Mouse (Mus musculus) forebrain, embryonic 13.5 days (tissue): ENCODE measurements around the gene Ptpro. TPM values are rescaled to one million over a fixed set of nuclear protein-coding genes. Genes with fewer than 3 reads are reported as not detected.
"Not testable (repeated sequence)": the region's sequence is repeated elsewhere in the genome, so short reads cannot be mapped to it uniquely, and the experiment has no call there.

Experiments used
- ATAC-seq: fragments of 200-750 bp; cut with Nextera tagmentation; 2 replicates; pipeline ENCODE4 v1.8.0; 2017
- H3K27ac ChIP-seq: fragments of 300-500 bp; sonication (generic); 2 replicates; pipeline ENCODE4 v1.5.1; 2015; ENCODE audit warnings: inconsistent platforms, mild to moderate bottlenecking, moderate library complexity
- H3K27me3 ChIP-seq: fragments of 300-500 bp; sonication (generic); 2 replicates; pipeline ENCODE4 v1.6.1; 2015; ENCODE audit warnings: mild to moderate bottlenecking, inconsistent platforms
- H3K36me3 ChIP-seq: fragments of 300-500 bp; sonication (generic); 2 replicates; pipeline ENCODE4 v1.6.1; 2015; ENCODE audit warnings: mild to moderate bottlenecking, inconsistent platforms; ENCODE audit not compliant: poor library complexity, severe bottlenecking
- H3K4me1 ChIP-seq: fragments of 300-500 bp; sonication (generic); 2 replicates; pipeline ENCODE4 v1.6.1; 2015; ENCODE audit warnings: inconsistent platforms
- H3K4me2 ChIP-seq: fragments of 300-500 bp; sonication (generic); 2 replicates; pipeline ENCODE4 v1.6.1; 2015; ENCODE audit warnings: inconsistent platforms, mild to moderate bottlenecking, moderate library complexity
- H3K4me3 ChIP-seq: fragments of 300-500 bp; sonication (generic); 2 replicates; pipeline ENCODE4 v1.5.1; 2015; ENCODE audit warnings: mild to moderate bottlenecking, inconsistent platforms
- H3K9ac ChIP-seq: fragments of 300-500 bp; sonication (generic); 2 replicates; pipeline ENCODE4 v1.6.1; 2015; ENCODE audit warnings: mild to moderate bottlenecking, inconsistent platforms
- H3K9me3 ChIP-seq: fragments of 300-500 bp; sonication (generic); replicated peaks from 2 replicates; pipeline ENCODE4 v1.6.1; 2016; ENCODE audit warnings: inconsistent platforms
- WGBS: fragments of 180-500 bp; shearing (Covaris S2); methylation state at CpG from one replicate; pipeline ENCODE4 v1.1.7; 2015; 5-methylcytosine and 5-hydroxymethylcytosine counted together
- polyA plus RNA-seq: library from polyadenylated mRNA; unstranded; fragments of >200 nt; fragmentation: Nextera tagmentation; extraction: Ambion mirVana; gene quantifications from 2 replicates; pipeline ENCODE4 v1.2.1, GENCODE M21; 2015

Gene Ptpro
- polyA plus RNA-seq, 1 experiment from 2014 or later: 29.5 TPM

- 23% methylated on average over 2 of the region's 2 CpGs for WGBS
- peak; percentile 68; the same call in 1 of the 2 replicates for ATAC-seq
- H3K4me1 ChIP-seq: peaks cover 3% of the 10 kb centered on the region; the same call in 1 of the 2 replicates
- H3K9me3 ChIP-seq: peaks cover 5% of the 10 kb centered on the region; the same call in 1 of the 2 replicates
- no peak overlapping the region for H3K9ac ChIP-seq
- H3K27ac ChIP-seq: no peak overlapping the region
- H3K27me3 ChIP-seq: peaks cover 60% of the 10 kb centered on the region
- H3K36me3 ChIP-seq: 0 out of 2 replicates have a peak, but pooled peaks cover 9% of the 10 kb centered on the region
- H3K4me3 ChIP-seq: no peak overlapping the region
- H3K4me2 ChIP-seq: no peak overlapping the region
Observed at GRCm38 (mm10) chr6:137465253-137465652, 213.1 kb downstream of the Ptpro start.

DNA sequence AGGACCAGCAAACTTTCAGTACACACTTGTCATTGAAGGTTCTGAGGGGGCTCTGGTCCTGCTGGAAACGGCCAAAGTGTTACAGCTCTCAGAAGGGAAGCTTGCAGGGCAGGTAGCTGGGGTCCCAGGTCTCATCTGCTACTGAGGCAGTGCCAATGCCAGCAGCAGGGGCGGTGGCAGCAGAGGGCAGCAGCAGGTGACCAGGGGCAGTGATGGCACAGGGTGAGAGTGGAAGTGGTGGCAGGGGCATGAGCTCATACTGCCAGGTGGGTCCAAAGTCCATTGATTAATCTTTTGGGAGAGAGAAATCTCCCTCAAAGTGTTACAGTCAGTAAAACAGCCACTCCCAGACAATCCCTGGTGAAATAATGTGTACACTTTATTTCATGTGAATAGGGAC lies 214.1 kb downstream of the Ptpro start:
- Histone ChIP-seq H3K27ac (no peak overlapping the region), H3K36me3 (0 out of 2 replicates have a peak, but pooled peaks cover 9% of the 10 kb centered on the region), H3K27me3 (peaks cover 55% of the 10 kb centered on the region), H3K4me2 (no peak overlapping the region), H3K9ac (no peak overlapping the region), H3K4me1 (peaks cover 13% of the 10 kb centered on the region), H3K9me3 (peaks cover 5% of the 10 kb centered on the region; the same call in 1 of the 2 replicates), H3K4me3 (no peak overlapping the region)
- 94% methylated on average over 2 of the region's 2 CpGs for WGBS
- no peak for ATAC-seq

- WGBS: 78% methylated on average over 3 of the region's 3 CpGs
- peaks cover 52% of the 10 kb centered on the region for H3K27me3 ChIP-seq
- 0 out of 2 replicates have a peak, but pooled peaks cover 9% of the 10 kb centered on the region for H3K36me3 ChIP-seq
- ATAC-seq: no peak
- peaks cover 21% of the 10 kb centered on the region for H3K4me1 ChIP-seq
- no peak overlapping the region for H3K4me3 ChIP-seq
- no peak overlapping the region for H3K9ac ChIP-seq
- H3K4me2 ChIP-seq: no peak overlapping the region
- peaks cover 5% of the 10 kb centered on the region; the same call in 1 of the 2 replicates for H3K9me3 ChIP-seq
- no peak overlapping the region for H3K27ac ChIP-seq
Observed at GRCm38 (mm10) chr6:137467696-137468095, 215.6 kb downstream of the Ptpro start.

DNA sequence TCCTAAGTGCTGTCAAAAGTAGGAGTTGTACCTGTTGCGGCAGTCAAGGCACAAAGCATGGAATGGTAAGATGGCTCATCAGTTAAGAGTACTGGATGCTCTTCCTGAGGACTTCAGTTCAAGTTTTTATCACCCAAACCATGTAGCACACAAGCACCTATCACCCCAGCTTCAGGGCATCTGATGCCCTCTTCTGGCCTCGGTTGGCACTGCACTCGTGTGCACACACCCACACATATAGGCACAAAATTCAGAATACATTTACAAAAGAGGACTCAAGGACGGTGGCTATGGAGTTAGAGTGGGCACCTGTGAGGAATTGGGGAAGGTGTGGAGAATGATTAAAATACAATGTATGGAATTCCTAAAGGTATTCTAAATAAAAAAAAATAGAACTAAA lies 217.4 kb downstream of the Ptpro start:
- H3K27me3 ChIP-seq: peaks cover 55% of the 10 kb centered on the region

DNA sequence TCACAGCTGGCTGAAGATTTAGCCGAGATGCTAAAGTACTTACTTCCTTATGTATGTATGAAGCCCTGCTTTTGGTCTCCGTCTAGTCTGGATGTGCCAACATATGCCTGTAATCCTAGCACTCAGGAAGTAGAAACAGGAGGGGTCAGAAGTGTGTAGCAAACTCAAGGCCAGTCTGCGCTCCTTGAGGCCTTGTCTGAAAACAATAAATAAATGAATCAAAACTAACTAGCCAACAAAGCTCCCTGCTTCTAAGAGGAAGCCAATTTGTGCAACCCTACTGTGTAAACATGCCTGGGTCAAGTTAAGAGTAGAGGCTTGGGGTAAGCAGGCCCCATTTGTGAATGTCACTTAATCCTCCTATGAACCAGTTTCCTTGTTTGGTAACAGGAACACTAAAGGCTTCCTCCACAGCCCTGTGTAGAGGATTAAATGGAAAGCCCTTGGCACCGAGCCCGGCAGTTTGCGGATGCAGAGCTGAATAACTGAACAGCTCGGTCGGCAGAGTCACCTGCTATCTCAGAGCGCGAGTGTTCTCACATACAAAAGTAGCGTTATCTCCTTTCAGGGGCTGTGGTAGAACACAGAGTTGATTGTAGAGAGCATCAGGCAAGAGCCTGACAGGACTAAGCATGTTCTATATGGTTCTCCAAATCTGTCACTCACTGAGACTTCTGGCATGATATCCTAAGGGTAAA lies 218.9 kb downstream of the Ptpro start:
- no peak overlapping the region for H3K4me2 ChIP-seq
- no peak overlapping the region for H3K4me3 ChIP-seq
- peaks cover 18% of the 10 kb centered on the region for H3K4me1 ChIP-seq
- 14% methylated on average over 11 of the region's 11 CpGs for WGBS
- H3K9me3 ChIP-seq: peaks cover 5% of the 10 kb centered on the region; the same call in 1 of the 2 replicates
- H3K9ac ChIP-seq: no peak overlapping the region
- H3K27me3 ChIP-seq: peaks cover 56% of the 10 kb centered on the region
- H3K27ac ChIP-seq: peak overlapping the region; percentile 42
- peak; percentile 86 for ATAC-seq
- no peaks in the 10 kb centered on the region for H3K36me3 ChIP-seq

More for the DNA sequence above, 217.4 kb downstream of the Ptpro start:
- no peak overlapping the region for H3K9ac ChIP-seq
- peaks cover 5% of the 10 kb centered on the region; the same call in 1 of the 2 replicates for H3K9me3 ChIP-seq
- H3K4me1 ChIP-seq: peaks cover 21% of the 10 kb centered on the region
- no peak for ATAC-seq
- no peak overlapping the region for H3K4me3 ChIP-seq
- no peaks in the 10 kb centered on the region for H3K36me3 ChIP-seq
- 98% methylated on average over 4 of the region's 4 CpGs for WGBS
- no peak overlapping the region for H3K27ac ChIP-seq
- no peak overlapping the region for H3K4me2 ChIP-seq

- Histone ChIP-seq H3K36me3 (no peaks in the 10 kb centered on the region), H3K4me3 (no peak overlapping the region), H3K4me1 (peaks cover 18% of the 10 kb centered on the region), H3K9ac (no peak overlapping the region), H3K9me3 (peaks cover 11% of the 10 kb centered on the region), H3K27ac (no peak overlapping the region), H3K4me2 (no peak overlapping the region), H3K27me3 (peaks cover 51% of the 10 kb centered on the region)
- 43% methylated on average over 9 of the region's 9 CpGs for WGBS
- ATAC-seq: peak; percentile 7; the same call in 1 of the 2 replicates
Observed at GRCm38 (mm10) chr6:137472129-137472528, 220.0 kb downstream of the Ptpro start.

DNA sequence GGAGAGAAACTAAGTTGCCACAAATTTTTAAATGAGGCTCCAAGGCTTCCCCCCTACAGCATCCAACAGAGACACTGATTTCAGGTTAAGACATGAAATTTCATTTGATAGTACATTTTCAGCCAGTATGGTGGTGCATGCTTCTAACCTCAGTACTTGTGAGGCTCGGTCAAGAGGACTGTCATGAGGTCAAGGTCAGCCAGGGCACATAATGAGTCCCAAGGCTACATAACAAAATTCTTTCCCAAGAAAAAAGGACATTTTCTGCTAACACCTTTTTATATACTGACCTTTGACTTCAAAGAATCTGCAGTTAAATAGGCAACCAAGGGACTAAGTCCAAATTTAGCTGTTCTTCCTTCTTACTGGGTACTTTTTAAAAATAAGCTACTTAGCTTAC lies 221.3 kb downstream of the Ptpro start:
- ATAC-seq: no peak
- H3K27me3 ChIP-seq: peaks cover 38% of the 10 kb centered on the region
- WGBS: 86% methylated on average over 1 of the region's 1 CpGs
- H3K9me3 ChIP-seq: peaks cover 11% of the 10 kb centered on the region
- no peak overlapping the region for H3K4me3 ChIP-seq
- no peak overlapping the region for H3K4me2 ChIP-seq
- H3K27ac ChIP-seq: no peak overlapping the region
- no peaks in the 10 kb centered on the region for H3K36me3 ChIP-seq
- no peak overlapping the region for H3K9ac ChIP-seq
- H3K4me1 ChIP-seq: peaks cover 18% of the 10 kb centered on the region

DNA sequence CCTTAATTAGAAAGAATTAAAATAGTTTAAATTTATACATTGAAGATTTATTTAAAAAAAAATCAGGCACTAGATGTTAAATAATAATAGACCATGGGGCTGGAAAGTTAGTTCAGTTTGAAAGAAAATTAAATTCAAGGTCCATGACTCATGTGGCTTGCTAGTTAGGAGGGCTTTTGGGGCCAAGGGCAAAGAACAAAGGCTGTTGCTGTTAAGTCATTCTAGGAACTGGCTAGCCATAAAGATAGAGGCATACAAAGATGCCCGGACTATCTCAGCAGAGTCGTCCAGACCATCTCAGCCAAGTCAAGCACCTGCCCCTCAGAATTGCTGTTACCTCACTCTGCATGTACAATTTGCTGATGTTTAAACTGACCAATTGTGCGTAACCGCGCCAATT lies 223.6 kb downstream of the Ptpro start:
- ATAC-seq, H3K4me3 ChIP-seq, H3K27ac ChIP-seq, H3K4me2 ChIP-seq, H3K36me3 ChIP-seq, H3K9me3 ChIP-seq, H3K9ac ChIP-seq: not testable (repeated sequence)
- H3K4me1 ChIP-seq: peaks cover 14% of the 10 kb centered on the region
- H3K27me3 ChIP-seq: peaks cover 25% of the 10 kb centered on the region
- 90% methylated on average over 5 of the region's 5 CpGs for WGBS

DNA sequence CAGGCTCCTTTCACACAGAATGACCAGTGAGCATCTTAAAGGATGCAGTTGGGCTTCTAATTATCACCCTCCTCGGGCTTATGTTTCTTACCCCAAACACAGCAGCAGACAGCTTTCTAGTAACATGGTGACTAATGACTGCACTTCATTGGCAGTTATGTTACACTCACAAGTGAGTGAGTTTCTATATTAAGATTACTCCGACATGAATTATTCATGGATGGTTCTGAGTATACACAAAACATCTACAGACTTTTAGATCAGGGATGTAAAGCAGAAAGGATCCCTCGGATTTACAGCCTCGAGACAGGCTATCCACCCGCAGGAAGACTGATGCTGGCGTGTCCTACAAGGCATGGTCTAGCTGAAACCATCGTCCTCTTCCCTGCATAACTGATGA lies 230.8 kb downstream of the Ptpro start:
- H3K4me1 ChIP-seq: no peaks in the 10 kb centered on the region
- H3K4me2 ChIP-seq: no peak overlapping the region
- ATAC-seq: peak; percentile 48; the same call in 1 of the 2 replicates
- no peak overlapping the region for H3K4me3 ChIP-seq
- 50% methylated on average over 7 of the region's 7 CpGs for WGBS
- H3K9me3 ChIP-seq: no peaks in the 10 kb centered on the region
- no peak overlapping the region for H3K27ac ChIP-seq
- no peaks in the 10 kb centered on the region for H3K36me3 ChIP-seq
- no peaks in the 10 kb centered on the region for H3K27me3 ChIP-seq
- H3K9ac ChIP-seq: no peak overlapping the region

DNA sequence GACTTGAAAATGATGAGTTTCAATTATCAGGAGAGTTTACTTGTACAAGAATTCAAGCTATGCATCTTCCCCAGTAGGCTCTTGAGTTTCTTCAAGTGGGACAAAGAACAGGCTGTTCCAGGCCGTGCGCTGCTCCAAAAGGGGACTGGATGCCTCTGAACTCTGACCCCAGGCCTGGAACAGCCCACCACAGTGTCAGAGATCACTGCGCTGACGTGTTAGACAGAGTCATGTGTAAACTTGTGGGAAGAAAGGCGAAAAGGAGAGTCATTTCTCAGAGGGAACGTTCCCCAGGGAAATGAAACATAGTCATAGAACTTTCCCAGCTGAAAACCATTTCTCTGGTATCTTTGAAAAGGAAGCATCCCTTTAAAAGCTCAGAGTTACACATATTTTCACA lies 235.3 kb downstream of the Ptpro start:
- no peaks in the 10 kb centered on the region for H3K4me1 ChIP-seq
- H3K27ac ChIP-seq: no peak overlapping the region
- no peak overlapping the region for H3K4me3 ChIP-seq
- 75% methylated on average over 6 of the region's 6 CpGs for WGBS
- H3K36me3 ChIP-seq: no peaks in the 10 kb centered on the region
- no peaks in the 10 kb centered on the region for H3K27me3 ChIP-seq
- no peak overlapping the region for H3K4me2 ChIP-seq
- no peaks in the 10 kb centered on the region for H3K9me3 ChIP-seq
- no peak for ATAC-seq
- H3K9ac ChIP-seq: no peak overlapping the region

DNA sequence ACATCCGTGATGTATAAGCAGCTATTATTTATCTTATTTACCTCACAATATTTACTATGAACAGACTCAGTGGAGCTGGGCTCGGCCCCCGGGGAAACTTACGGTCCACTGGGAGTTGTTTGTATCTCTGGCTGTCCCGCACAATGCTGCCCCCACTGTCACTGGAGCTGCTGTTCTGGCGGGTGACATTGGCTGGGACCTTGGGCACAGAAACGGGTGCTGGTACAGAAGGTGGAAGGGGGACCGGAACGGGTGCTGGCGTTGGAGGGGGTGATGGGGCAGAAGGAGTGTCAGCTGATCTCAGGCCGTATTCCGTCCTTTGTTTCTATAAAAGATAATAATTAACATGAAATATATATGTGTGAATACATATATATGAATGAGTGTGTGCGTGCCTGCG lies 238.0 kb downstream of the Ptpro start:
- H3K36me3 ChIP-seq: no peaks in the 10 kb centered on the region
- no peaks in the 10 kb centered on the region for H3K9me3 ChIP-seq
- H3K27me3 ChIP-seq: no peaks in the 10 kb centered on the region
- no peak overlapping the region for H3K9ac ChIP-seq
- no peak for ATAC-seq
- H3K4me2 ChIP-seq: no peak overlapping the region
- H3K27ac ChIP-seq: no peak overlapping the region
- WGBS: 93% methylated on average over 14 of the region's 14 CpGs
- H3K4me3 ChIP-seq: no peak overlapping the region
- no peaks in the 10 kb centered on the region for H3K4me1 ChIP-seq

- H3K4me3 ChIP-seq: no peak overlapping the region
- H3K36me3 ChIP-seq: no peaks in the 10 kb centered on the region
- ATAC-seq: no peak
- no peak overlapping the region for H3K4me2 ChIP-seq
- H3K9ac ChIP-seq: no peak overlapping the region
- H3K27ac ChIP-seq: no peak overlapping the region
- 80% methylated on average over 2 of the region's 2 CpGs for WGBS
- H3K4me1 ChIP-seq: no peaks in the 10 kb centered on the region
- no peaks in the 10 kb centered on the region for H3K27me3 ChIP-seq
- no peaks in the 10 kb centered on the region for H3K9me3 ChIP-seq
Observed at GRCm38 (mm10) chr6:137491659-137492058, 239.5 kb downstream of the Ptpro start.

- H3K4me1 ChIP-seq: no peaks in the 10 kb centered on the region
- no peak for ATAC-seq
- 88% methylated on average over 4 of the region's 4 CpGs for WGBS
Observed at GRCm38 (mm10) chr6:137492582-137492981, 240.5 kb downstream of the Ptpro start.

More at GRCm38 (mm10) chr6:137492582-137492981, 240.5 kb downstream of the Ptpro start:
- no peaks in the 10 kb centered on the region for H3K9me3 ChIP-seq
- H3K4me2 ChIP-seq: no peak overlapping the region
- H3K36me3 ChIP-seq: no peaks in the 10 kb centered on the region
- H3K27me3 ChIP-seq: no peaks in the 10 kb centered on the region
- H3K27ac ChIP-seq: no peak overlapping the region
- H3K9ac ChIP-seq: no peak overlapping the region
- no peak overlapping the region for H3K4me3 ChIP-seq
